Mouse (Mus musculus) CH12.LX (cell line): ENCODE results near the gene Hecw2. TPM values are rescaled to one million over a fixed set of nuclear protein-coding genes. Genes with fewer than 3 reads are reported as not detected.

Source experiments
- DNase-seq: peaks from one replicate; pipeline ENCODE4 v3.0.0-alpha.2; 2013; ENCODE audit errors: extremely low read depth
- H3K27ac ChIP-seq: 2 replicates; pipeline ENCODE4 v1.5.1; 2012; ENCODE audit warnings: low read depth, mild to moderate bottlenecking, control low read depth, moderate library complexity; ENCODE audit not compliant: insufficient read depth
- H3K27me3 ChIP-seq: replicated peaks from 2 replicates; pipeline ENCODE3; 2012; ENCODE audit warnings: inconsistent platforms
- H3K36me3 ChIP-seq, 2 experiments: replicated peaks in 1 of 2; 2 replicates each; pipeline versions ENCODE3 to v1.6.1; 2012; ENCODE audit warnings: inconsistent platforms in 1 of 2, low read length in 1 of 2, mild to moderate bottlenecking in 1 of 2, mixed read lengths in 1 of 2, moderate library complexity in 1 of 2; ENCODE audit not compliant: control insufficient read depth in 1 of 2, insufficient read depth in 1 of 2
- H3K4me1 ChIP-seq, 2 experiments: 2 replicates each; pipeline ENCODE4 v1.6.1; 2012; ENCODE audit warnings: inconsistent platforms in 1 of 2, moderate library complexity in 1 of 2; ENCODE audit not compliant: insufficient read depth in 2 of 2, control insufficient read depth in 1 of 2
- H3K4me2 ChIP-seq: 2 replicates; pipeline ENCODE4 v1.6.1; 2012; ENCODE audit warnings: low read depth, mild to moderate bottlenecking, control low read depth; ENCODE audit not compliant: poor library complexity, insufficient read depth, severe bottlenecking
- H3K4me3 ChIP-seq, 3 experiments: fragments of 150-350 bp in 1 of 3; sonication (generic) in 1 of 3; replicated peaks in 1 of 3; 2 replicates each; pipeline versions ENCODE3 to v1.5.1; 2011 to 2012; ENCODE audit warnings: low read depth in 2 of 3, low read length in 2 of 3, mild to moderate bottlenecking in 2 of 3, moderate library complexity in 2 of 3, control low read depth in 1 of 3, improper control_type of control experiment in 1 of 3, inconsistent platforms in 1 of 3, mixed read lengths in 1 of 3; ENCODE audit not compliant: poor library complexity in 1 of 3
- H3K79me2 ChIP-seq: replicated peaks from 2 replicates; pipeline ENCODE4 v1.6.1; 2012; ENCODE audit warnings: mild to moderate bottlenecking, moderate library complexity; ENCODE audit not compliant: control insufficient read depth, poor library complexity, insufficient read depth, severe bottlenecking; ENCODE audit errors: extremely low read depth
- H3K9ac ChIP-seq: 2 replicates; pipeline ENCODE4 v1.6.1; 2012; ENCODE audit warnings: low read depth, mild to moderate bottlenecking, control low read depth, moderate library complexity; ENCODE audit not compliant: insufficient read depth
- H3K9me3 ChIP-seq: replicated peaks from 2 replicates; pipeline ENCODE3; 2012; ENCODE audit warnings: low read length, inconsistent platforms, mixed read lengths
- BHLHE40 ChIP-seq: IDR thresholded peaks from 2 replicates; pipeline ENCODE4 v1.6.1; 2011; ENCODE audit warnings: mild to moderate bottlenecking, low read depth, low read length, improper control_type of control experiment
- CHD2 ChIP-seq: IDR thresholded peaks from 2 replicates; pipeline ENCODE4 v1.6.1; 2011; ENCODE audit warnings: low read length, improper control_type of control experiment
- CTCF ChIP-seq, 2 experiments: IDR thresholded peaks in 1 of 2; conservative IDR thresholded peaks in 1 of 2; 2 replicates each; pipeline ENCODE4 v1.5.1; 2011 to 2012; ENCODE audit warnings: low read depth in 2 of 2, low read length in 2 of 2, improper control_type of control experiment in 1 of 2, inconsistent platforms in 1 of 2, mild to moderate bottlenecking in 1 of 2, moderate library complexity in 1 of 2
- E2F4 ChIP-seq: IDR thresholded peaks from 2 replicates; pipeline ENCODE4 v1.6.1; 2011; ENCODE audit warnings: low read depth, low read length, improper control_type of control experiment; ENCODE audit not compliant: insufficient replicate concordance
- ELF1 ChIP-seq: IDR thresholded peaks from 2 replicates; pipeline ENCODE4 v1.6.1; 2014; ENCODE audit warnings: low read depth, mild to moderate bottlenecking, inconsistent platforms, low read length, improper control_type of control experiment
- EP300 ChIP-seq: IDR thresholded peaks from 2 replicates; pipeline ENCODE4 v1.6.1; 2011; ENCODE audit warnings: low read length, improper control_type of control experiment
- ETS1 ChIP-seq: conservative IDR thresholded peaks from 2 replicates; pipeline ENCODE4 v1.6.1; 2012; ENCODE audit warnings: low read depth, mild to moderate bottlenecking, inconsistent platforms, low read length, improper control_type of control experiment, moderate library complexity
- GABPA ChIP-seq: IDR thresholded peaks from 2 replicates; pipeline ENCODE4 v1.6.1; 2012; ENCODE audit warnings: low read depth, low read length, improper control_type of control experiment, inconsistent platforms; ENCODE audit not compliant: insufficient replicate concordance
- HCFC1 ChIP-seq: IDR thresholded peaks from 2 replicates; pipeline ENCODE4 v1.6.1; 2012; ENCODE audit warnings: low read depth, mild to moderate bottlenecking, inconsistent platforms, low read length, improper control_type of control experiment
- IRF4 ChIP-seq: IDR thresholded peaks from 2 replicates; pipeline ENCODE4 v1.6.1; 2014; ENCODE audit warnings: low read depth, mild to moderate bottlenecking, inconsistent platforms, low read length, improper control_type of control experiment
- JUN ChIP-seq: IDR thresholded peaks from 2 replicates; pipeline ENCODE4 v1.6.1; 2011; ENCODE audit warnings: low read depth, mild to moderate bottlenecking, low read length, improper control_type of control experiment, moderate library complexity; ENCODE audit not compliant: insufficient read depth
- JUND ChIP-seq: conservative IDR thresholded peaks from 2 replicates; pipeline ENCODE4 v1.6.1; 2011; ENCODE audit warnings: low read depth, low read length, improper control_type of control experiment
- MAX ChIP-seq: IDR thresholded peaks from 2 replicates; pipeline ENCODE4 v1.6.1; 2011; ENCODE audit warnings: low read length, improper control_type of control experiment
- MEF2A ChIP-seq: IDR thresholded peaks from 2 replicates; pipeline ENCODE4 v1.6.1; 2014; ENCODE audit warnings: low read depth, mild to moderate bottlenecking, inconsistent platforms, low read length, improper control_type of control experiment, borderline replicate concordance
- MXI1 ChIP-seq: IDR thresholded peaks from 2 replicates; pipeline ENCODE4 v1.6.1; 2011; ENCODE audit warnings: mild to moderate bottlenecking, low read depth, low read length, improper control_type of control experiment
- MYC ChIP-seq: IDR thresholded peaks from 2 replicates; pipeline ENCODE4 v1.6.1; 2011; ENCODE audit warnings: low read depth, mild to moderate bottlenecking, improper control_type of control experiment, low read length
- NELFE ChIP-seq: IDR thresholded peaks from 2 replicates; pipeline ENCODE4 v1.6.1; 2011; ENCODE audit warnings: low read depth, low read length, improper control_type of control experiment
- NRF1 ChIP-seq: IDR thresholded peaks from 2 replicates; pipeline ENCODE4 v1.6.1; 2014; ENCODE audit warnings: low read depth, mild to moderate bottlenecking, inconsistent platforms, low read length, improper control_type of control experiment, moderate library complexity
- RAD21 ChIP-seq: IDR thresholded peaks from 2 replicates; pipeline ENCODE4 v1.6.1; 2011; ENCODE audit warnings: low read depth, mild to moderate bottlenecking, low read length, improper control_type of control experiment, moderate library complexity
- SMC3 ChIP-seq: IDR thresholded peaks from 2 replicates; pipeline ENCODE4 v1.6.1; 2011; ENCODE audit warnings: low read depth, low read length, improper control_type of control experiment
- TBP ChIP-seq: conservative IDR thresholded peaks from 2 replicates; pipeline ENCODE4 v1.6.1; 2011; ENCODE audit warnings: low read depth, low read length, improper control_type of control experiment
- TCF12 ChIP-seq: IDR thresholded peaks from 2 replicates; pipeline ENCODE4 v1.6.1; 2014; ENCODE audit warnings: low read depth, mild to moderate bottlenecking, inconsistent platforms, low read length, improper control_type of control experiment
- UBTF ChIP-seq: IDR thresholded peaks from 2 replicates; pipeline ENCODE4 v1.6.1; 2012; ENCODE audit warnings: low read depth, mild to moderate bottlenecking, inconsistent platforms, low read length, improper control_type of control experiment, moderate library complexity
- USF2 ChIP-seq: conservative IDR thresholded peaks from 2 replicates; pipeline ENCODE4 v1.6.1; 2011; ENCODE audit warnings: low read depth, low read length, improper control_type of control experiment
- ZC3H11A ChIP-seq: IDR thresholded peaks from 2 replicates; pipeline ENCODE4 v1.6.1; 2012; ENCODE audit warnings: low read depth, mild to moderate bottlenecking, inconsistent platforms, low read length, improper control_type of control experiment
- ZMIZ1 ChIP-seq: IDR thresholded peaks from 2 replicates; pipeline ENCODE4 v1.6.1; 2012; ENCODE audit warnings: low read depth, mild to moderate bottlenecking, inconsistent platforms, low read length, improper control_type of control experiment
- ZNF384 ChIP-seq: IDR thresholded peaks from 2 replicates; pipeline ENCODE4 v1.6.1; 2012; ENCODE audit warnings: low read depth, low read length, improper control_type of control experiment, inconsistent platforms
- dilution Hi-C: fragments of 300-500 bp; cut with MboI; formaldehyde crosslinking; loops from 2 replicates; pipeline ENCODE4 v1.14.3; 2020; ENCODE audit warnings: low sequenced_read_pairs; ENCODE audit not compliant: extremely low pct_unique_long_range_greater_than_20kb, extremely low pct_ligation_motif_present
- in situ Hi-C: fragments of 300-500 bp; cut with MboI; formaldehyde crosslinking; loops from 3 replicates; pipeline ENCODE4 v1.14.3; 2019; ENCODE audit warnings: low sequenced_read_pairs, low pct_ligation_motif_present, low pct_unique_long_range_greater_than_20kb, mixed read lengths
- polyA plus RNA-seq: library from polyadenylated mRNA; unstranded; fragments of >175 nt; gene quantifications from 2 replicates; pipeline ENCODE4 v1.2.1, GENCODE M21; 2012; ENCODE audit warnings: low read depth; ENCODE audit not compliant: insufficient read length
- total RNA-seq, 2 experiments: library from RNA; depleted of rRNA; stranded (reverse); fragments of 300-350 nt in 1 of 2; fragments of >200 nt in 1 of 2; gene quantifications; 2 replicates each; pipeline ENCODE4 v1.2.3; 2012 to 2014

Gene Hecw2
- total and polyA plus RNA-seq, 3 experiments = 0.05 to 0.59 (median 0.14) TPM

DNA sequence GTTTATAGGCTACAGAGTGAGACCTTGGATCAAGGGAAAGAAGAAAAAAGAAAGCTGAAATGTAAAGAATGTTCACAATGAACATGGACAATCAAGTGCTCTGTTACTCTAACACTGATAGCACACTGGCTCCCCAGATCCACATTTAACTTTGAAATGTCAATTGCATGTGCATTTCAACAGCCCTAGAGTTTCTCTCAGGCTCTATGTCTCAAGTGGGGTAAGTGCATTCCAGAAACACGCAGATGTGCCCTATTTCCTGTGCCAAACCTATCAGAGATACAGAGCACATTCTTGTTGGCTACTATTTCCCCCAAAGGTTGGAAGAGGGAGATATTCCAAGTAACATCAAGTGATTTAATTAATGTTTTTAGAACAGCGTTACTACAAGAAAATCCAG is 192.9 kb downstream of the Hecw2 start:
- no peaks in the 10 kb centered on the region for H3K9me3 ChIP-seq

DNA sequence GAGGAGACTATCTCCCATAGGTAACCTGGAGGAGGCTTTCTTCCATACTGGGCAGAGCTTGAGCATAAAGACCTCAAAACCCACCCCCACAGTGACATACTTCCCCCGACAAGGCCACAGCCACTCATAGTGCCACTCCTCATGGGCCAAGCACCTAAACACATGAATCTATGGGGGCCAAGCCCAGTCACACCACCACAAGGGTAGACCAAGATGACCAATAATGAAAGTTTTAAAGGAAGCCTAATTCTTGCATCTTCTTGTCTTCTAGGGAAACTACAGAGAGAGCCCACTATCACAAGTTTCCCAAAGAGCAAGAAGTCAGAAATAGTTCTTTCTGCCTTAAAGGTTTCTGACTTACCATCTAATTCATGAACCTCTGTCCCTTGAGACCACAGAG is 197.7 kb downstream of the Hecw2 start:
- Histone ChIP-seq H3K27me3 (no peaks in the 10 kb centered on the region), H3K27ac (no peak overlapping the region), H3K9me3 (no peaks in the 10 kb centered on the region), H3K4me2 (no peak overlapping the region), H3K9ac (no peak overlapping the region), H3K4me1 (peaks cover 0 to 2% of the 10 kb centered on the region in 2 experiments; a peak in 1 of 4 replicates), H3K4me3 (no peak overlapping the region), H3K36me3 (no peaks in the 10 kb centered on the region)
- dilution Hi-C loops = no loop called here
- no peak for DNase-seq
- in situ Hi-C loops = no loop called here
- TF ChIP-seq TCF12 (no peak), JUN (no peak), ZC3H11A (no peak), E2F4 (no peak), NELFE (no peak), UBTF (no peak), MEF2A (peak; percentile 31; the same call in 1 of the 2 replicates), IRF4 (peak; percentile 79), USF2 (no peak), BHLHE40 (peak; percentile 55), NRF1 (no peak), ETS1 (peak; percentile 36; the same call in 1 of the 2 replicates), GABPA (no peak), JUND (0 out of 2 replicates have a peak, but pooled peaks have one; percentile 41), CHD2 (no peak), MAX (no peak), MXI1 (no peak), EP300 (peak; percentile 49), TBP (no peak), ZMIZ1 (no peak), ELF1 (no peak), SMC3 (no peak)
- TF ChIP-seq, all 38 proteins: peak for 6
- no peaks in the 10 kb centered on the region for H3K79me2 ChIP-seq

More for the DNA sequence above, 192.9 kb downstream of the Hecw2 start:
- Histone ChIP-seq H3K79me2 (no peaks in the 10 kb centered on the region), H3K27ac (no peak overlapping the region), H3K9ac (no peak overlapping the region), H3K4me1 (peaks cover 0 to 5% of the 10 kb centered on the region in 2 experiments; a peak in 1 of 4 replicates), H3K27me3 (no peaks in the 10 kb centered on the region), H3K4me3 (no peak overlapping the region), H3K4me2 (no peak overlapping the region), H3K36me3 (no peaks in the 10 kb centered on the region)
- DNase-seq = no peak
- in situ Hi-C loops (no loop called here), dilution Hi-C loops (no loop called here)
- no peak for TF ChIP-seq EP300
- no peak for TF ChIP-seq CTCF (conservative IDR thresholded peaks at IDR 0.05 in 1 of 2, IDR thresholded peaks at IDR 0.05 in 1 of 2; ENCODE audit: low read depth in 2 of 2, low read length in 2 of 2)
- TF ChIP-seq MEF2A = no peak
- TF ChIP-seq ETS1 = no peak
- no peak for TF ChIP-seq HCFC1
- TF ChIP-seq GABPA = no peak
- TF ChIP-seq NRF1 = no peak
- TF ChIP-seq RAD21 = no peak
- TF ChIP-seq MXI1 = no peak
- TF ChIP-seq MYC = no peak
- TF ChIP-seq CHD2 = no peak
- no peak for TF ChIP-seq UBTF
- TF ChIP-seq JUND = no peak
- TF ChIP-seq ZNF384 = no peak
- no peak for TF ChIP-seq E2F4
